Mouse (Mus musculus): ENCODE measurements around the gene Wbp1. TPM values are rescaled to one million over a fixed set of nuclear protein-coding genes. Genes with fewer than 3 reads are reported as not detected.

The Wbp1 gene
- 48.6 and 53.4 TPM in 2 replicates for polyA plus RNA-seq (2015; fragmentation: Nextera tagmentation; extraction: Ambion mirVana)

GRCm38 (mm10) chr6:83120930-83121862 is at the start of gene Wbp1:
Gene Wbp1, minus strand, starts transcription at chr6:83121559.

GRCm38 (mm10) chr6:83165607-83166242 is 44.4 kb upstream of the Wbp1 start, which contains the start of gene Dctn1:
Gene Dctn1, plus strand, starts transcription at chr6:83165920.

GRCm38 (mm10) chr6:83156259-83156684 is 34.9 kb upstream of the Wbp1 start, which contains the start of the genes Wdr54 and 1700003E16Rik:
Gene Wdr54, minus strand, starts transcription at chr6:83156397.
Gene 1700003E16Rik, plus strand, starts transcription at chr6:83156404.

GRCm38 (mm10) chr6:83134951-83135513 is 13.7 kb upstream of the Wbp1 start, which contains the start of gene Rtkn:
Gene Rtkn, plus strand, starts transcription at chr6:83135463.

GRCm38 (mm10) chr6:83125331-83125730 is 4.0 kb upstream of the Wbp1 start, which contains the start of gene Ino80b:
Gene Ino80b, minus strand, starts transcription at chr6:83125431.

DNA sequence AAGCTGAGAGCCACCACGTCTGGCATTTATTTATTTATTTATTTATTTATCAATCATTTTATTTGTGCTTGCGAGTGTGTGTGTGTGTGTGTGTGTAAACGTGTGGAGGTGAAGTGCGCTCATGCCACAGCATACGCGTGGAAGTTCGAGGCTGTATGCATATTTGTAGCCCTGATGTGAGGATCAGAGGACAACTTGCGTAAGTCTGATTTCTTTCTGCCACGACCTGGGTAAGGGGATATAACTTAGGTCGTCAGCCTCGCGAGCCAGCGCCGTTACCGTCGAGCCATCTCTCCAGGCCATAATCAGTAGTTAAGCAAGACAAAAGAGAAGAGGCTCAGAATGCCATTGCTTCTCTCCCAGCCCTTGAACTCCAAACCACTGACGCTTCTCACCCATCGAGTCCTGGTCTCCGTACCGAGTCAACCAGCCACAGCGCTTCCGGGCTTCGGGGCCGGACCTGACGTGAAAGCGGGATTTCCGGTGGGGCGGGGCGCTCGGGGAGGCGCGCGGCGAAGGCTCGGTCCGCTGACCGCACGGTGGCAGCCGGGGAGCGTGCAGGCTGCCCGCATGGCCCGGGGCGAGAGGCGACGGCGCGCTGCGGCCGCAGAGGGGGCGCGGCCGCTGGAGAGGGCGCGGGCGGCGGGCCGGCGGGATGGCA is 6.2 kb downstream of the Wbp1 start, which contains the start of gene Mogs:
TSS of gene Mogs (plus strand) at position 486 of the 661 bp plus-strand sequence.

GRCm38 (mm10) chr6:83108762-83109668 is 12.3 kb downstream of the Wbp1 start, which contains the start of gene Mrpl53:
Gene Mrpl53, plus strand, starts transcription at chr6:83109040.

GRCm38 (mm10) chr6:83101316-83101687 is 20.1 kb downstream of the Wbp1 start, which contains the start of the genes Ccdc142 and Gm42688:
Gene Ccdc142, plus strand, starts transcription at chr6:83101601.
Gene Gm42688, plus strand, starts transcription at chr6:83101617.

GRCm38 (mm10) chr6:83086121-83087035 is 35.0 kb downstream of the Wbp1 start, which contains the start of gene Lbx2:
Gene Lbx2, plus strand, starts transcription at chr6:83086367.

GRCm38 (mm10) chr6:83077630-83078323 is 43.6 kb downstream of the Wbp1 start, which contains the start of gene Pcgf1:
Gene Pcgf1, plus strand, starts transcription at chr6:83077869.

DNA sequence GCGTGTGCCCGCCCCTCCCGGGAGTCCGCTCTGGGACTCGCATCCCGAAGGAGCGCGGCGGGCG is 51.3 kb downstream of the Wbp1 start, which contains the start of gene Tlx2:
TSS of gene Tlx2 (minus strand) at position 47 of the 64 bp plus-strand sequence.

MicroRNA genes within 50 kb of the gene (microRNA counts, 519-probe panel; counts per million panel counts)
- microRNA mmu-miR-3470a+mmu-miR-3470b = not detected

Small RNA genes within 50 kb of the gene (microRNA-seq; reads per million reads assigned to microRNA genes)
- not detected for gene Mir3470a

Other genes with a start within 250 kb of the Wbp1 start
- gene Sema4f, start 181.8 kb downstream of the Wbp1 start, polyA plus RNA-seq (2015; fragmentation: Nextera tagmentation; extraction: Ambion mirVana) = 0.08 and 0.22 TPM in 2 replicates
- 0.23 and 0.34 TPM in 2 replicates for gene M1ap, start 174.7 kb downstream of the Wbp1 start, polyA plus RNA-seq (2015; fragmentation: Nextera tagmentation; extraction: Ambion mirVana)
- 20.9 TPM in 2 replicates for gene Dok1, start 88.1 kb downstream of the Wbp1 start, polyA plus RNA-seq (2015; fragmentation: Nextera tagmentation; extraction: Ambion mirVana)
- 9.6 and 9.8 TPM in 2 replicates for gene Loxl3, start 87.4 kb downstream of the Wbp1 start, polyA plus RNA-seq (2015; fragmentation: Nextera tagmentation; extraction: Ambion mirVana)
- gene Aup1, start 67.0 kb downstream of the Wbp1 start, polyA plus RNA-seq (2015; fragmentation: Nextera tagmentation; extraction: Ambion mirVana) = 130 and 134 TPM in 2 replicates
- gene Htra2, start 66.3 kb downstream of the Wbp1 start, polyA plus RNA-seq (2015; fragmentation: Nextera tagmentation; extraction: Ambion mirVana) = 66.1 and 69.7 TPM in 2 replicates
- 3.3 and 4.1 TPM in 2 replicates for gene Dqx1, start 63.7 kb downstream of the Wbp1 start, polyA plus RNA-seq (2015; fragmentation: Nextera tagmentation; extraction: Ambion mirVana)
- gene Tlx2, start 51.3 kb downstream of the Wbp1 start, polyA plus RNA-seq (2015; fragmentation: Nextera tagmentation; extraction: Ambion mirVana) = 0.46 and 0.62 TPM in 2 replicates
- 9.2 and 12.1 TPM in 2 replicates for gene Pcgf1, start 43.7 kb downstream of the Wbp1 start, polyA plus RNA-seq (2015; fragmentation: Nextera tagmentation; extraction: Ambion mirVana)
- gene Lbx2, start 35.2 kb downstream of the Wbp1 start, polyA plus RNA-seq (2015; fragmentation: Nextera tagmentation; extraction: Ambion mirVana) = 0.21 TPM in 1 of 2 replicates, not detected in the other
- 0.71 and 0.80 TPM in 2 replicates for gene Ccdc142, start 20.0 kb downstream of the Wbp1 start, polyA plus RNA-seq (2015; fragmentation: Nextera tagmentation; extraction: Ambion mirVana)
- gene Gm42688, start 19.9 kb downstream of the Wbp1 start, polyA plus RNA-seq (2015; fragmentation: Nextera tagmentation; extraction: Ambion mirVana) = 0.82 and 1.1 TPM in 2 replicates
- 127 TPM in 2 replicates for gene Mrpl53, start 12.5 kb downstream of the Wbp1 start, polyA plus RNA-seq (2015; fragmentation: Nextera tagmentation; extraction: Ambion mirVana)
- gene Mogs, start 6.1 kb downstream of the Wbp1 start, polyA plus RNA-seq (2015; fragmentation: Nextera tagmentation; extraction: Ambion mirVana) = 18.7 and 21.6 TPM in 2 replicates
- 7.6 and 8.2 TPM in 2 replicates for gene Ino80b, start 3.9 kb upstream of the Wbp1 start, polyA plus RNA-seq (2015; fragmentation: Nextera tagmentation; extraction: Ambion mirVana)
- 7.2 and 9.3 TPM in 2 replicates for gene Rtkn, start 13.9 kb upstream of the Wbp1 start, polyA plus RNA-seq (2015; fragmentation: Nextera tagmentation; extraction: Ambion mirVana)
- gene Wdr54, start 34.8 kb upstream of the Wbp1 start, polyA plus RNA-seq (2015; fragmentation: Nextera tagmentation; extraction: Ambion mirVana) = 1.6 and 1.8 TPM in 2 replicates
- 0.51 and 0.66 TPM in 2 replicates for gene 1700003E16Rik, start 34.8 kb upstream of the Wbp1 start, polyA plus RNA-seq (2015; fragmentation: Nextera tagmentation; extraction: Ambion mirVana)
- 62.5 and 72.3 TPM in 2 replicates for gene Dctn1, start 44.4 kb upstream of the Wbp1 start, polyA plus RNA-seq (2015; fragmentation: Nextera tagmentation; extraction: Ambion mirVana)
- 0.17 TPM in 1 of 2 replicates, not detected in the other for gene Slc4a5, start 98.3 kb upstream of the Wbp1 start, polyA plus RNA-seq (2015; fragmentation: Nextera tagmentation; extraction: Ambion mirVana)
- gene Mthfd2, start 204.3 kb upstream of the Wbp1 start, polyA plus RNA-seq (2015; fragmentation: Nextera tagmentation; extraction: Ambion mirVana) = 26.2 and 28.9 TPM in 2 replicates
- gene Mob1a, start 204.5 kb upstream of the Wbp1 start, polyA plus RNA-seq (2015; fragmentation: Nextera tagmentation; extraction: Ambion mirVana) = 36.6 and 42.2 TPM in 2 replicates
- gene Bola3, start 227.6 kb upstream of the Wbp1 start, polyA plus RNA-seq (2015; fragmentation: Nextera tagmentation; extraction: Ambion mirVana) = 134 and 157 TPM in 2 replicates